Mouse (Mus musculus): ENCODE results near the gene Opalin.

DNA sequence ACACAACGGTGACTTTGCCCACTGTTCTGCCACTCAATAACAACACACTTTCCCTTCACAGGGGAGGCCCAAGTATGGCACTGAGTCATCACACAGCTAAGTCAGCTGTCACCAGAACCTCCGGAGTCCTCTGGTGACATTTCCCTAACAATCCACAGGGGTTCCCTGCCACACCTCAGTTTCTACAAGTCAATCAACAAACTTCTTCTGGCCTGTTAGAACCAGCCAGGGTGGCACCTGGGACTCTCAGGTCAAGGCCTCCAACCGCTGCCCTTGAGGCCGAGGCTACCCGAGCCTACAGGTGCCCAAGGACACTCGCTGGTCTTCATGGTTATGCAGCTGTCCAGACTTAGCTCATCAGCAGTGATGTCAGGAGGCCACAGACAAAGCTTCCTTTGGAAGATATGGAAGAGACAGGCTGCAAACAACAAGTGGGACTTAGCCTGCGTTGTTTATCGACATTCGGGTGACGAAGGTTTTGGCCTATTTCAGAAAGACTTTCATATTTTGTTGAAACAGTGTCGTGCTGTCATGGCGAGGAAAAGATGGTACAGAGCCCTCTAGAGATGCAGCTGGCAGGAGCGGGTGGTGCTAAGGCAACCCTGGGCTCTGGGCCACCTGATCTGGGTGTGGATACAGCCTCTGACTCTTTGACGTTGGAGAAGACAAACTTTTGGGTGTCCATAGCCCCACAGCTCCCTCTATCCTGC, 3.0 kb downstream of the Opalin start:
- no peak for TF ChIP-seq CTCF (IDR thresholded peaks at IDR 0.05; ENCODE audit: low read depth)
- TF ChIP-seq EP300 (IDR thresholded peaks at IDR 0.05; ENCODE audit: low read depth): no peak
